In the genomic region with DNA sequence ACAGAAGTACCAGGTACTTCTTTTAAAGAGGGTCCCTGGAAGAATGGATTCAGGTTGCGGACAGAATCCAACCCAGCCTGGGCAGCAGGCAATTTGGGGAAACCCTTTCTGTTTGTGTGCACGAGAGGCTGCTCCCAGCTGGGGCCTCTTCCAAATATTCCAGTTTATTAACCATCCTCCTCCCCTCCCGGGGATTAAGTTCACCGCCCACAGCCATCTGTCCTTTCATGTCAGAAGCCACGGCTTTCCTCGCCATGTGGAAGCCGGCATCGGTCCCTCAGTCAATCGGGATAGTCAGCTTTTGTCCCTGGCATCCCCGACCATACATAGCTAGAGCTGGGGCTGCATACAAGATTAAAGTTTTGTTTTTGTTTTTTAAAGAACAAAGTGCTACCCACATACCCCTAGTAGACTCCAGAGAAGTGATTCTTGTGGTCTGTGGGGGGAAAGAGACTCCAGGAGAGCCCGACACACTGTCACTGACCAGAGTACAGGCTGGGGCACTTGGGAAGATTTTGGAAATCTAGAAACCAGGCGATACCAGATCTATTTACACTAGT, we compare ENCODE assay signal across 9 mouse cellular contexts.
DNase-seq lines count a peak whose midpoint lies in the region; ATAC-seq and TF ChIP-seq lines count a peak whose summit lies in the region.
"Had no signal": no experiment of that assay in that cellular context is flagged by ENCODE, and none has a peak within 500 bp of the region (broad histone marks: within the 10 kb centered on the region; RNA-seq: fewer than 3 reads in every experiment).

No protein-coding gene starts in this region.

- H3K4me3 ChIP-seq in kidney, embryonic 14.5 days (ENCODE audit: low read length): no peak overlapping the region
- H3K4me3 ChIP-seq in hindbrain, embryonic 13.5 days: no peak overlapping the region
- no peak overlapping the region for H3K4me3 ChIP-seq in midbrain, postnatal 0 days (ENCODE audit: low read depth, low read length)

- H3K4me1 ChIP-seq in kidney, embryonic 14.5 days (ENCODE audit: control insufficient read depth, insufficient read depth, low read length): peaks cover 44% of the 10 kb centered on the region
- H3K4me1 ChIP-seq in hindbrain, embryonic 13.5 days (replicated peaks): peaks cover 94% of the 10 kb centered on the region
- H3K4me1 ChIP-seq in midbrain, postnatal 0 days (ENCODE audit: insufficient read depth, low read length): peaks cover 24% of the 10 kb centered on the region

- no peaks in the 10 kb centered on the region for H3K27me3 ChIP-seq in kidney, embryonic 14.5 days (ENCODE audit: control insufficient read depth, insufficient read depth, low read length)
- H3K27me3 ChIP-seq in hindbrain, embryonic 13.5 days: no peaks in the 10 kb centered on the region
- H3K27me3 ChIP-seq in midbrain, postnatal 0 days (ENCODE audit: insufficient read depth, low read length): no peaks in the 10 kb centered on the region

- H3K9me3 ChIP-seq in kidney, embryonic 14.5 days (ENCODE audit: control insufficient read depth, low read length): no peaks in the 10 kb centered on the region
- no peaks in the 10 kb centered on the region for H3K9me3 ChIP-seq in hindbrain, embryonic 13.5 days
- H3K9me3 ChIP-seq in midbrain, postnatal 0 days (ENCODE audit: low read length): no peaks in the 10 kb centered on the region
- H3K9me3 ChIP-seq: G1E had no signal

- H3K4me2 ChIP-seq in kidney, embryonic 14.5 days (replicated peaks; ENCODE audit: low read depth, low read length): no peak overlapping the region
- H3K4me2 ChIP-seq in hindbrain, embryonic 13.5 days: no peak overlapping the region
- no peak overlapping the region for H3K4me2 ChIP-seq in midbrain, postnatal 0 days (ENCODE audit: low read depth, low read length, poor library complexity, severe bottlenecking)

- H3K27ac ChIP-seq in kidney, embryonic 14.5 days (ENCODE audit: low read depth, low read length): 0 out of 2 replicates have a peak overlapping the region, but pooled peaks have one; percentile 24
- H3K27ac ChIP-seq in hindbrain, embryonic 13.5 days: peak overlapping the region; percentile 81
- H3K27ac ChIP-seq in midbrain, postnatal 0 days (ENCODE audit: low read depth, low read length): no peak overlapping the region

- DNase-seq in kidney, postnatal 25 days: no peak
- peak; percentile 88 for DNase-seq in cerebellum, adult 9-11 months
- peak; percentile 76 for DNase-seq in midbrain, postnatal 0 days (ENCODE audit: low spot score)
- DNase-seq in spleen, postnatal 14 days (ENCODE audit: low spot score in 2 of 2): no peak
- no peak for DNase-seq in lung, postnatal 14 days

- H3K9ac ChIP-seq in kidney, embryonic 14.5 days (ENCODE audit: low read depth, low read length): no peak overlapping the region; the same call in 1 of the 2 replicates
- 0 out of 2 replicates have a peak overlapping the region, but pooled peaks have one; percentile 47 for H3K9ac ChIP-seq in hindbrain, embryonic 13.5 days
- no peak overlapping the region for H3K9ac ChIP-seq in midbrain, postnatal 0 days (replicated peaks; ENCODE audit: low read length, poor library complexity, severe bottlenecking)

- WGBS in kidney, embryonic 14.5 days: 29% methylated on average over 12 of the region's 12 CpGs
- WGBS in hindbrain, embryonic 13.5 days: 19% methylated on average over 12 of the region's 12 CpGs
- 19% methylated on average over 12 of the region's 12 CpGs for WGBS in midbrain, postnatal 0 days

- H3K36me3 ChIP-seq in kidney, embryonic 14.5 days (ENCODE audit: control insufficient read depth, insufficient read depth, low read length): no peaks in the 10 kb centered on the region
- no peaks in the 10 kb centered on the region for H3K36me3 ChIP-seq in hindbrain, embryonic 13.5 days
- H3K36me3 ChIP-seq in midbrain, postnatal 0 days (ENCODE audit: insufficient read depth, low read length): no peaks in the 10 kb centered on the region

- ATAC-seq in kidney, embryonic 14.5 days (ENCODE audit: low FRiP score, low TSS enrichment): no peak
- ATAC-seq in hindbrain, embryonic 13.5 days (ENCODE audit: low FRiP score): no peak
- no peak for ATAC-seq in midbrain, postnatal 0 days (ENCODE audit: low FRiP score)
- no peak for ATAC-seq in frontal cortex, adult (ENCODE audit: low TSS enrichment)

- no peak for TF ChIP-seq CTCF in midbrain, postnatal 0 days (IDR thresholded peaks at IDR 0.05)

Comparison
In these comparisons a context has a peak if more than half of its experiments do, and no peak if none do; other contexts are left out.
1. DNase-seq: peak in cerebellum, adult 9-11 months (single experiment) and midbrain, postnatal 0 days (single experiment); none in kidney, postnatal 25 days (0 of 2), spleen, postnatal 14 days (0 of 2) and lung, postnatal 14 days (single experiment).